Mouse (Mus musculus): Measurements from ENCODE around the gene Snap25.

GRCm38 (mm10) chr2:136798887-136799430 lies 85.7 kb downstream of the Snap25 start:
- TF ChIP-seq CTCF (IDR thresholded peaks at IDR 0.05; ENCODE audit: insufficient read depth, low read length) (no peak), POLR2A (IDR thresholded peaks at IDR 0.05; ENCODE audit: borderline replicate concordance, extremely low read depth, low read depth, low read length) (no peak)

Data from lung, adult 2 months (tissue).